Mouse (Mus musculus): ENCODE measurements around the gene Slc5a6.

The Slc5a6 gene

GRCm38 (mm10) chr5:31048763-31049641, at the start of gene Slc5a6:
Gene Slc5a6, minus strand, starts transcription at chr5:31048924.
- in situ Hi-C loops (cut with MboI), result no loop called here

- in situ Hi-C loops (cut with MboI), result no loop called here
These were observed 47.2 kb upstream of the Slc5a6 start for GRCm38 (mm10) chr5:31095711-31096480.

- in situ Hi-C loops (cut with MboI), result no loop called here
These were observed 46.3 kb upstream of the Slc5a6 start for GRCm38 (mm10) chr5:31094799-31095691.

DNA sequence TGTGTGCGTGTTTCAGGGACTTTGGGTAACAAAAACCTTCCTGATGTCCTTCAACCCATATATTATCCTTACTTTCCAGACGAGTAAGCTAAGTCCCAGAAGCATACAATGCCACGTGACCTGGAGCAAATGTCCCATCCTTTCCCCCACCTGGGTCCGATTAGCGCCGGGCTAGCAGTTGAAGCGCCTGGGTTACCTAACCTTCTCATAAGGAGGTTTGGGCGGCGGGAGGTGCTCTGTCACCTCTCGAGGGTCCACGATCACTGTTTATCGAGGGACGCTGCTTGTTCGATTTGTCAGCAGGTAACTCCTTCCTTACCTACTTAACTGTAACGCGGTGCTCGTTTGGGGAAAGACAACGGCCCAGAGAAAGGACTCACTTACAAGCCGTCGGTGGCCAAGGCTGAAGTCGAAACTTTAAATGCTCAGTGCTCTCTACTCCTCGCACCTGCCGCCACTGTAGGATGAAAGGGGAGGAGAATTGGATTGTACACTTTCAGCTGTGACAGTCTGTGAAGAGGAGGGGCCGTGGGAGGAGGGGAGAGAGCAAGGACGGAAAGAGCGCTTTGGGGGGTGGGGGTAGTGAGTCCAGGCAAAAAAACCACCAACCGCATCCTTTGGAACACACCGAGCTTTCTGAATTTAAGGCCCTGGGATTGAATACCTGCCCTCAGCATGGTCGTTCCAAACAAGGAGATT, 45.5 kb upstream of the Slc5a6 start:
- in situ Hi-C loops (cut with MboI), result no loop called here

GRCm38 (mm10) chr5:31093151-31094041, 44.7 kb upstream of the Slc5a6 start:
- in situ Hi-C loops (cut with MboI), result no loop called here

DNA sequence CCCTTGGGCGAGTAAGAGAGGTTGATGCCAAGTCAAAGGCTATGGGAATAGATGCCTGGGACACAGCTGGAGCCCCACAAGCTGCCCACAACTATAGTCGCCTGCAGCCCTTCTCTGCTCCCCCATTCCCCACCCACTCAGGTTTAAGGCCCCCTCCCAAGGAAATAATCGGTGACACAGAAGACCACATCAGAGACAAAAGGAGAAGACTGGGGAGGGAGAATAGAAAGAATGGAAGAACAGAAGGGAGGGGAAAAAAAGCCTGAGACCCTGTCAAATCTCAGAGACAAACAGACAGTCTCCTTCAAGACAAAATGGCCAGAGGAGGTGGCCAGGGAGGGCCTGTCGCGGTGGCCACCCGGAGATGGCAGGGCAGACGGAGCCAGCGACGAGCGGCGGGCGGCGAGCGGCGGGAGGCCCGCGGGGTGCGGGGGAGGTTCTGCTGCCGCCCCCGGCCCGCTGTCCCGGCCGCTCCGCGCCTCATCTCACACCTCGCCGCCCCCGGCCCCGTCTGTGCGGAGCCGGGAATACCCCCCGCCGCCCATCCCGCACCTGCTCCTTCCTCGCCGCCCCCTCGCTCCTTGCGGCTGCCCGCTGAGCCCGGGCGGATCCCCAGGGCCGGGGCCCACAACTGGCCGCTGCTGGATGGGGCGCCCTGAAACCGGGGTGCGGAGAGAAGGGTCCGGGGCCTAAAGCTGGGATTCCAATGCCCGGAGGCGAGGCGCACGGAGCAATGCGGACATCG, 43.7 kb upstream of the Slc5a6 start:
- in situ Hi-C loops (cut with MboI), result no loop called here

DNA sequence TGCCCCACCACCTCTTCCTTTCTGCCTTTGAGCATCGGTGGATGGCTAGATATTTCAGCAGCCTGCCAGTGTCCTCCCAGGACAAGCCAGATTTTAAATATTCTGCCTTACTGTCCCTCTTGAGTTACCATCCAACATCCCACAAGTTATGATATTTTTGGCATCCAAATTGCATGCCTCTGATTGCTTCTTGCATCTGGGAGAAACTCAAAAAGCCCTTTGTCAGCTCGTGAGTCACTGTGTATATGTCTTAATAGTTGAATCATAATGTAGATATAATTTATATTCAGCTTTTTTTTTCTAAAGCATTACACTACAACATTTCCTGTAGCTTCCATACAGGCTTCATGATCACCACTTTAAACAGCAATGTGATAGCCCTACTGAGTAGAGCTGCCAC, 38.4 kb upstream of the Slc5a6 start:
- in situ Hi-C loops (cut with MboI), result no loop called here

GRCm38 (mm10) chr5:31086606-31087005, 37.9 kb upstream of the Slc5a6 start:
- in situ Hi-C loops (cut with MboI), result no loop called here

- in situ Hi-C loops (cut with MboI), result no loop called here
These were observed 35.2 kb upstream of the Slc5a6 start for GRCm38 (mm10) chr5:31083949-31084348.

GRCm38 (mm10) chr5:31082935-31083625, 34.4 kb upstream of the Slc5a6 start:
- in situ Hi-C loops (cut with MboI), result no loop called here

GRCm38 (mm10) chr5:31082355-31082754, 33.6 kb upstream of the Slc5a6 start:
- in situ Hi-C loops (cut with MboI), result no loop called here

DNA sequence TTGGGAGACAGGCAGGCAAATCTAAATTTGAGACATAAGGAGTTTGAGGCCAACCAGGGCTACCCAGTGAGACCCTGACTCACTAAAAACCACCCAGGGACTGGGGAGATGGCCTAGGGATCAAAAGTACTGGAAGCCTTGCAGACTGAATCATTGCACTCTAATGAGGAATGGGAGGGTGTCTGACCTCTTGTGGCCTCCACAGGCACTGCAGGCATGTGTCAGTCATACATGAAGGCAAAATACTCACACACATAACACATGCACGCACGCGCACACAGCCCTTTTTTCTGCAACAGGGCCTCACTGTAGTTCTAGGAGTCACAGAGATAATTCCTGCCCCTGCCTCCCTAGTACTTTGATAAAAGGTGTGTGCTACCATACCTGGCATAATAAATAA, 32.7 kb upstream of the Slc5a6 start:
- in situ Hi-C loops (cut with MboI), result no loop called here

DNA sequence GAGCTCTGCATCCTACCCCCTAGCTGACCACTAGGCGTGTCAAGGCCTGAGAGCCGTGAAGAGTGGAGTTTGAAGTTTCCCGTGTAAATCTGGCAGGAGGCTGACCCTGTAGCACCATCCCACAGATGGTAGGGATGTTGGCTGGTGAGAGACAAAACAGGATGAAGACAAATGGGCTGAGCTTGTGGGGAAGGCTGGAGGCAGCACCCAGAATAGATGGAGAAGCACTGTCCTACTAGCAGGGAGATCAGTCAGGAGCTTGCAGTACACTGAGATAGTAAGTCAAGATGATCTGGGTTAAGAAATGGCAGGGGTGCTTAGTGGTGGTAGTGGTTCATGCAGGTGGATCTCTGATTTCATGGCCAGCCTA, 32.1 kb upstream of the Slc5a6 start:
- in situ Hi-C loops (cut with MboI), result no loop called here

DNA sequence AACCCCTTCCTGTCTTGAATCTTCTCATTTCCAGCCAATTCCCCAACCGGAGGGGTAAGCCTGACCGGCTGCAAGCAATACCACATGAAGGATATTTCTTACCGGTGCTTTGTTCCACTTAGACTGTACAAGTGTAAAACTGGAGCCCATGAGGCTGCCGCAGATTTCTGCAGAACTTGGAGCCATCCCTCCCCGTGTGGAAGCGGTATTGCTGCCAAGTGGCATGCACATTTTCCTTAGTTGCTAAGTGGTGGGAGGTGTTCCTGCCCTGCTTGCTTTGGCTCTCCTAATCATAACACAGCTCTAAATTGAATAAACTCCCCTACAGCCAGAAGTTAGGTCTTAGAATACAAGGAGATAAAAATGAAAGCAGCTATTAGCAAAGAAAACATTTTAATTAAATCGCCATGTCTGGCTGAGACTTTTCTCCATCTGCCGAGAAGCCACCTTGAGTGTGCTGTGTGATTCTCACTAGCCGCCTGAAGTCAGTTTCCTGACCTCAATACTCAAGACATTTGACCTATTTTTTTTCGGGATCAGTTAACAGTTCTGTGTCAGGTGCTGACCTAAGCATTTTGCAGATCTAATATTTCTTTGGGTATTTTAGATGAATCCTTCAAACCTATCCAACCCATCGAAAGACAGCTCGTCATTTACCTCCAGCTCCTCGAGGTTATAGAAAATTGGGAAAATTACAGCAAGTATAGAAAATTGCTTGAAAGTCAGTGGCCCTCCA, 31.5 kb upstream of the Slc5a6 start:
- in situ Hi-C loops (cut with MboI), result no loop called here

- in situ Hi-C loops (cut with MboI), result no loop called here
These were observed 27.6 kb upstream of the Slc5a6 start for GRCm38 (mm10) chr5:31076346-31076745.

DNA sequence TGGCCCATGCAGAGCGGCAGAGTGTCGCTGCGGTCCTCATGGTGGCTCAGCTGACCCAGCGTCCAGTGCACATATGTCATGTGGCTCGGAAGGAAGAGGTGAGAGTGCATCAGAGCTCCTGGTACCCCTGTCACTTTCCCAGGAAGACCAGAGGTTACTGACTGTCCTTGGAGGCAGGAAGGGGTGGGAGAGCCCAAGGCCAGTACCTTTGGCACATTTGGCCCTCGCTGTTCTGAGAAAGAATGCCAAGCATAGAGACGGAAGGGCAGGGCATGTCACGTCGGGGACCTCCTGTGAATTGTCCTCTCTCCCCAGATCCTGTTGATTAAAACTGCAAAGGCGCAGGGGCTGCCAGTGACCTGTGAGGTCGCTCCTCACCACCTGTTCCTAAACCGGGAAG, 24.5 kb upstream of the Slc5a6 start:
- in situ Hi-C loops (cut with MboI), result no loop called here

GRCm38 (mm10) chr5:31071821-31072220, 23.1 kb upstream of the Slc5a6 start:
- in situ Hi-C loops (cut with MboI), result no loop called here

DNA sequence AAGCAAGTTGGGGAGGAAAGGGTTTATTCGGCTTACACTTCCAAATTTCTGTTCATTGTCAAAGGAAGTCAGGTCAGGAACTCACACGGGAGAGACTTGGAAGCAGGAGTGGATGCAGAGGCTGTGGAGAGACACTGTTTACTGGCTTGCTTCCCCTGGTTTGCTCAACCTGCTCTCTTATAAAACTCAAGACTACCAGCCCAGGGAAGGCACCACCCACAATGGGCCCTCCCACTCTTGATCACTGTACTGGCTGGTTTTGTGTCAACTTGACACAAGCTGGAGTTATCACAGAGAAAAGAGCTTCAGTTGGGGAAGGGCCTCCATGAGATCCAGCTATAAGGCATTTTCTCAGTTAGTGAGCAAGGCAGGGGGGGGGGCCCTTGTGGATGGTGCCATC, 22.3 kb upstream of the Slc5a6 start:
- in situ Hi-C loops (cut with MboI), result no loop called here

All from mature B cell (primary cell).